Mouse (Mus musculus): ENCODE results near the gene Igf1r. TPM values are rescaled to one million over a fixed set of nuclear protein-coding genes. Genes with fewer than 3 reads are reported as not detected.

Gene Igf1r
- total RNA-seq, 1 experiment = 23.5 TPM

DNA sequence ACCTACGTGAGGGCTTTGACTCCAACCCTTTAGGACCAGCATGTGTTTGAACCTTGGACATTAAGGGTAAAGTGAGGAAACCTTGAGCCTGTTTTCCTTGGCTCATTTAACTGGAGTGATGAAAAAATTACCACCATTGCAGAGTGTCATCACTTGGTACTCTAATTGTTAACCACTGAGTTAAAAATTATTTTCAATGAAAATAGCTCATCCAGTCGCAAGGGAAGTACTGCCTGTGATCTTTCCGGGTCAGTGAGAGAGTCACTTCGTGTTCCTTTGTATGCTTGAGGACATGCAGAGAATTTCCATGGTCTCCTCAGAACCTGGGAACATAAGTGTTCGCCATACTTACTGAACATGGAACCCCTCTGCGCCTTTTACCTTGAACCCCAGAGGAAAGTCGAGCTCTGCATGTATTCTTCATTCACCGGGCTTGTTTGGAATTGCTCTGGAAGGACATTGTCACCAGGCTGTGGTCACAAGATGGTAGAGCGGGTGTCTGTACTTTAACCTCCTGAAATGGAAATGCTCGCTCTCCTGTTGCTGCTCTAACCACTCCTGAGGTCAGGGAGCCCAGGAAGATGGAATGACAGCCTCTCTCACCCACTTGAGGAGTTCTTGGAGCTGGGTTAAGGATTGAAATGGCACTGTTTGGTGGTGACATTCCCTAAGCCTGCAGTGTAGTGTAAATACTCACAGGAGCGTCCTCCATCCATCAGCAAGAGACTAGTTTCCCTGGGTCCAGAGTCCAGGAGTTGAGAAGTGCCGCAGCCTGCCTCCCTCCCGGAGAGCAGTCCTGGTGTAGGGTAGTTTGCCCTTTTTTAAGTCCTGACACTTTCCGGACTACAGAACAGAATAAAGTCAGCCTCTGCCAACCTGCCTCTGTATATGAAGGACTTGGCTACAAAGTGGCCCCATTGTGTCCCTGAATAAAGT is 120.2 kb downstream of the Igf1r start:
- H3K4me3 ChIP-seq (ENCODE audit: insufficient read depth in 1 of 2, low read depth in 1 of 2, low read length in 2 of 2, poor library complexity in 1 of 2, severe bottlenecking in 1 of 2) = no peak overlapping the region
- no peak overlapping the region for H3K9ac ChIP-seq (ENCODE audit: insufficient read depth, low read depth, low read length, poor library complexity, severe bottlenecking)
- DNase-seq (ENCODE audit: low read depth, low spot score) = no peak
- in situ Hi-C loops (cut with MboI; ENCODE audit: low sequenced_read_pairs in 2 of 2, unreplicated experiment in 2 of 2) = no loop called here
- H3K4me1 ChIP-seq (ENCODE audit: control insufficient read depth in 2 of 2, insufficient read depth in 2 of 2, low read length in 2 of 2, poor library complexity in 1 of 2) = peaks cover 0 to 5% of the 10 kb centered on the region in 2 experiments; a peak in 1 of 4 replicates
- no peaks in the 10 kb centered on the region for H3K9me3 ChIP-seq (ENCODE audit: control insufficient read depth, insufficient read depth, low read depth, low read length)
- no peaks in the 10 kb centered on the region for H3K36me3 ChIP-seq (ENCODE audit: control insufficient read depth, insufficient read depth, low read length, poor library complexity, severe bottlenecking)
- TF ChIP-seq MAFK (IDR thresholded peaks at IDR 0.05; ENCODE audit: insufficient read depth, low read depth, low read length) = no peak
- no peak for TF ChIP-seq CHD2 (IDR thresholded peaks at IDR 0.05; ENCODE audit: low read depth, low read length)
- TF ChIP-seq ZNF384 (IDR thresholded peaks at IDR 0.05; ENCODE audit: low read depth, low read length) = no peak
- TF ChIP-seq HCFC1 (IDR thresholded peaks at IDR 0.05; ENCODE audit: borderline replicate concordance, insufficient read depth, low read length) = no peak
- no peak for TF ChIP-seq ZC3H11A (IDR thresholded peaks at IDR 0.05; ENCODE audit: borderline replicate concordance, low read depth, low read length)
- no peak overlapping the region for H3K27ac ChIP-seq (ENCODE audit: insufficient read depth, low read depth, low read length, poor library complexity, severe bottlenecking)

DNA sequence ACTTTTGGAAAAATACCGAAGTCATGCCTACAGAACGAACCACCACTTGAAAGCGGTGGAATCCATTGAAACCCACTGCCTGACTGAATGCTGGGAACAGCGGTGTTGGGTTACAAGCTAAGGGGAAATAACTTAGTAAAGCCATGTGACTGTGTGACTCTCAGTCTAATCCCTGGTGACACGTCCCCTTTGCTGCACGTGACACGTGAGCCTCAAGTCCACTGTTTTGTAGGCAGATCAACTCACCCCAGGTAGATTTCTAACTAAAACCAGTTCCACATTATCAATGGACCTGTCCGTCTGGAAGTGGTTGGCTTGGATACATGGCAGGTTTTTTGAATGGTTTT is 120.8 kb downstream of the Igf1r start:
- in situ Hi-C loops (cut with MboI; ENCODE audit: low sequenced_read_pairs in 2 of 2, unreplicated experiment in 2 of 2) = no loop called here
- no peak for DNase-seq (ENCODE audit: low read depth, low spot score)
- no peak overlapping the region for H3K9ac ChIP-seq (ENCODE audit: insufficient read depth, low read depth, low read length, poor library complexity, severe bottlenecking)
- H3K4me1 ChIP-seq (ENCODE audit: control insufficient read depth in 2 of 2, insufficient read depth in 2 of 2, low read length in 2 of 2, poor library complexity in 1 of 2) = peaks cover 0 to 5% of the 10 kb centered on the region in 2 experiments; a peak in 1 of 4 replicates
- no peaks in the 10 kb centered on the region for H3K9me3 ChIP-seq (ENCODE audit: control insufficient read depth, insufficient read depth, low read depth, low read length)
- H3K36me3 ChIP-seq (ENCODE audit: control insufficient read depth, insufficient read depth, low read length, poor library complexity, severe bottlenecking) = no peaks in the 10 kb centered on the region
- TF ChIP-seq ZNF384 (IDR thresholded peaks at IDR 0.05; ENCODE audit: low read depth, low read length) = no peak
- TF ChIP-seq HCFC1 (IDR thresholded peaks at IDR 0.05; ENCODE audit: borderline replicate concordance, insufficient read depth, low read length) = no peak
- no peak for TF ChIP-seq ZC3H11A (IDR thresholded peaks at IDR 0.05; ENCODE audit: borderline replicate concordance, low read depth, low read length)
- TF ChIP-seq CHD2 (IDR thresholded peaks at IDR 0.05; ENCODE audit: low read depth, low read length) = no peak
- no peak for TF ChIP-seq MAFK (IDR thresholded peaks at IDR 0.05; ENCODE audit: insufficient read depth, low read depth, low read length)
- H3K4me3 ChIP-seq (ENCODE audit: insufficient read depth in 1 of 2, low read depth in 1 of 2, low read length in 2 of 2, poor library complexity in 1 of 2, severe bottlenecking in 1 of 2) = no peak overlapping the region
- no peak overlapping the region for H3K27ac ChIP-seq (ENCODE audit: insufficient read depth, low read depth, low read length, poor library complexity, severe bottlenecking)

DNA sequence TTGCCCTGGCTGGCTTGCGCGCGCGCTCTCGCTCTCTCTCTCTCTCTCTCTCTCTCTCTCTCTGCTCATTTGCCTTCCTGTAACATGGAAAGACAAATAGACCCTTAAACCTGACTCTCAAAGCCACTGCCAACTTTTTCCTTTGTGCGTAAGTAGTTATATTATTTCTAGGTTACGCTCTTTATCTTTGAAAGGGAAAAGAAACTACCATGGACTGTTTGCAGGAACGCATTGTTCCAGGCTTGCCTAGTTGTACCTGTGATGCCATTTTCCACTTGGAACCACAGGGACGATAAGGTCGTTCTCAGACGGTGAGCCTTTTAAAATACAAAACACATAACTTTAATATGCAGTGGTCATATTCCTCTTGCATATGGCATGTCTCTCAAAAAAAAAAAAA is 122.1 kb downstream of the Igf1r start:
- H3K4me3 ChIP-seq (ENCODE audit: insufficient read depth in 1 of 2, low read depth in 1 of 2, low read length in 2 of 2, poor library complexity in 1 of 2, severe bottlenecking in 1 of 2) = no peak overlapping the region
- in situ Hi-C loops (cut with MboI; ENCODE audit: low sequenced_read_pairs in 2 of 2, unreplicated experiment in 2 of 2) = no loop called here
- H3K9me3 ChIP-seq (ENCODE audit: control insufficient read depth, insufficient read depth, low read depth, low read length) = no peaks in the 10 kb centered on the region
- no peak overlapping the region for H3K9ac ChIP-seq (ENCODE audit: insufficient read depth, low read depth, low read length, poor library complexity, severe bottlenecking)
- no peak overlapping the region for H3K27ac ChIP-seq (ENCODE audit: insufficient read depth, low read depth, low read length, poor library complexity, severe bottlenecking)
- H3K4me1 ChIP-seq (ENCODE audit: control insufficient read depth in 2 of 2, insufficient read depth in 2 of 2, low read length in 2 of 2, poor library complexity in 1 of 2) = peaks cover 0 to 5% of the 10 kb centered on the region in 2 experiments; a peak in 1 of 4 replicates
- no peaks in the 10 kb centered on the region for H3K36me3 ChIP-seq (ENCODE audit: control insufficient read depth, insufficient read depth, low read length, poor library complexity, severe bottlenecking)
- TF ChIP-seq MAFK (IDR thresholded peaks at IDR 0.05; ENCODE audit: insufficient read depth, low read depth, low read length) = no peak
- TF ChIP-seq CHD2 (IDR thresholded peaks at IDR 0.05; ENCODE audit: low read depth, low read length) = no peak
- no peak for TF ChIP-seq ZC3H11A (IDR thresholded peaks at IDR 0.05; ENCODE audit: borderline replicate concordance, low read depth, low read length)
- TF ChIP-seq HCFC1 (IDR thresholded peaks at IDR 0.05; ENCODE audit: borderline replicate concordance, insufficient read depth, low read length) = no peak
- no peak for TF ChIP-seq ZNF384 (IDR thresholded peaks at IDR 0.05; ENCODE audit: low read depth, low read length)
- DNase-seq (ENCODE audit: low read depth, low spot score) = no peak

GRCm38 (mm10) chr7:68075401-68075800 is 122.8 kb downstream of the Igf1r start:
- Histone ChIP-seq H3K4me1 (ENCODE audit: control insufficient read depth in 2 of 2, insufficient read depth in 2 of 2, low read length in 2 of 2, poor library complexity in 1 of 2) (peaks cover 0 to 5% of the 10 kb centered on the region in 2 experiments; a peak in 1 of 4 replicates), H3K36me3 (ENCODE audit: control insufficient read depth, insufficient read depth, low read length, poor library complexity, severe bottlenecking) (no peaks in the 10 kb centered on the region), H3K4me3 (ENCODE audit: insufficient read depth in 1 of 2, low read depth in 1 of 2, low read length in 2 of 2, poor library complexity in 1 of 2, severe bottlenecking in 1 of 2) (no peak overlapping the region), H3K27ac (ENCODE audit: insufficient read depth, low read depth, low read length, poor library complexity, severe bottlenecking) (no peak overlapping the region), H3K9me3 (ENCODE audit: control insufficient read depth, insufficient read depth, low read depth, low read length) (no peaks in the 10 kb centered on the region), H3K9ac (ENCODE audit: insufficient read depth, low read depth, low read length, poor library complexity, severe bottlenecking) (no peak overlapping the region)
- DNase-seq (ENCODE audit: low read depth, low spot score) = no peak
- TF ChIP-seq CHD2 (IDR thresholded peaks at IDR 0.05; ENCODE audit: low read depth, low read length) = no peak
- no peak for TF ChIP-seq ZNF384 (IDR thresholded peaks at IDR 0.05; ENCODE audit: low read depth, low read length)
- no peak for TF ChIP-seq HCFC1 (IDR thresholded peaks at IDR 0.05; ENCODE audit: borderline replicate concordance, insufficient read depth, low read length)
- TF ChIP-seq ZC3H11A (IDR thresholded peaks at IDR 0.05; ENCODE audit: borderline replicate concordance, low read depth, low read length) = no peak
- TF ChIP-seq MAFK (IDR thresholded peaks at IDR 0.05; ENCODE audit: insufficient read depth, low read depth, low read length) = no peak
- in situ Hi-C loops (cut with MboI; ENCODE audit: low sequenced_read_pairs in 2 of 2, unreplicated experiment in 2 of 2) = no loop called here
